Mouse (Mus musculus): ENCODE measurements around the gene Casc4.

GRCm38 (mm10) chr2:121867051-121867928, 520 bp downstream of the Casc4 start:
- TF ChIP-seq CTCF (conservative IDR thresholded peaks at IDR 0.05; ENCODE audit: low read length) (no peak), POU5F1 (IDR thresholded peaks at IDR 0.05; ENCODE audit: borderline replicate concordance, low read length) (no peak)

All from E14TG2a.4 (cell line).